Mouse (Mus musculus): ENCODE results near the gene Dcaf4. TPM values are rescaled to one million over a fixed set of nuclear protein-coding genes. Genes with fewer than 3 reads are reported as not detected.
A peak's percentile ranks its signal among the peaks of the same experiment; 100 is the strongest.

Dcaf4 gene
- polyA plus RNA-seq, 1 experiment, result 16.9 TPM

- no peak overlapping the region for H3K4me3 ChIP-seq (ENCODE audit: control insufficient read depth, low read depth, low read length)
- H3K27me3 ChIP-seq (ENCODE audit: control insufficient read depth, insufficient read depth, low read length), result no peaks in the 10 kb centered on the region
- H3K4me1 ChIP-seq (ENCODE audit: control insufficient read depth, insufficient read depth, low read length), result peaks cover 4% of the 10 kb centered on the region
- H3K27ac ChIP-seq (ENCODE audit: control insufficient read depth, insufficient read depth, low read depth, low read length), result peak overlapping the region; percentile 2; the same call in 1 of the 2 replicates
- H3K36me3 ChIP-seq (ENCODE audit: control insufficient read depth, insufficient read depth, low read length), result no peaks in the 10 kb centered on the region
- TF ChIP-seq POLR2A (IDR thresholded peaks at IDR 0.05; ENCODE audit: control insufficient read depth, low read depth, low read length) (peak; percentile 46; the same call in 1 of the 2 replicates), CTCF (IDR thresholded peaks at IDR 0.05; ENCODE audit: control insufficient read depth, insufficient read depth, insufficient replicate concordance, low read depth, low read length) (no peak)
Observed at GRCm38 (mm10) chr12:83525822-83526544, 5.7 kb downstream of the Dcaf4 start.

GRCm38 (mm10) chr12:83527816-83528215, 7.5 kb downstream of the Dcaf4 start:
- H3K36me3 ChIP-seq (ENCODE audit: control insufficient read depth, insufficient read depth, low read length), result no peaks in the 10 kb centered on the region
- H3K27ac ChIP-seq (ENCODE audit: control insufficient read depth, insufficient read depth, low read depth, low read length), result no peak overlapping the region
- H3K4me1 ChIP-seq (ENCODE audit: control insufficient read depth, insufficient read depth, low read length), result peaks cover 4% of the 10 kb centered on the region
- TF ChIP-seq CTCF (IDR thresholded peaks at IDR 0.05; ENCODE audit: control insufficient read depth, insufficient read depth, insufficient replicate concordance, low read depth, low read length), result no peak
- no peak for TF ChIP-seq POLR2A (IDR thresholded peaks at IDR 0.05; ENCODE audit: control insufficient read depth, low read depth, low read length)
- no peaks in the 10 kb centered on the region for H3K27me3 ChIP-seq (ENCODE audit: control insufficient read depth, insufficient read depth, low read length)
- H3K4me3 ChIP-seq (ENCODE audit: control insufficient read depth, low read depth, low read length), result no peak overlapping the region

- no peak overlapping the region for H3K4me3 ChIP-seq (ENCODE audit: control insufficient read depth, low read depth, low read length)
- TF ChIP-seq POLR2A (IDR thresholded peaks at IDR 0.05; ENCODE audit: control insufficient read depth, low read depth, low read length) (no peak), CTCF (IDR thresholded peaks at IDR 0.05; ENCODE audit: control insufficient read depth, insufficient read depth, insufficient replicate concordance, low read depth, low read length) (no peak)
- peaks cover 4% of the 10 kb centered on the region for H3K4me1 ChIP-seq (ENCODE audit: control insufficient read depth, insufficient read depth, low read length)
- H3K27ac ChIP-seq (ENCODE audit: control insufficient read depth, insufficient read depth, low read depth, low read length), result no peak overlapping the region
- no peaks in the 10 kb centered on the region for H3K27me3 ChIP-seq (ENCODE audit: control insufficient read depth, insufficient read depth, low read length)
- no peaks in the 10 kb centered on the region for H3K36me3 ChIP-seq (ENCODE audit: control insufficient read depth, insufficient read depth, low read length)
Observed at GRCm38 (mm10) chr12:83528665-83529064, 8.4 kb downstream of the Dcaf4 start.

- Histone ChIP-seq H3K4me3 (ENCODE audit: control insufficient read depth, low read depth, low read length) (no peak overlapping the region), H3K27ac (ENCODE audit: control insufficient read depth, insufficient read depth, low read depth, low read length) (no peak overlapping the region), H3K4me1 (ENCODE audit: control insufficient read depth, insufficient read depth, low read length) (no peaks in the 10 kb centered on the region), H3K36me3 (ENCODE audit: control insufficient read depth, insufficient read depth, low read length) (no peaks in the 10 kb centered on the region), H3K27me3 (ENCODE audit: control insufficient read depth, insufficient read depth, low read length) (no peaks in the 10 kb centered on the region)
- TF ChIP-seq POLR2A (IDR thresholded peaks at IDR 0.05; ENCODE audit: control insufficient read depth, low read depth, low read length), result no peak
- no peak for TF ChIP-seq CTCF (IDR thresholded peaks at IDR 0.05; ENCODE audit: control insufficient read depth, insufficient read depth, insufficient replicate concordance, low read depth, low read length)
Observed at GRCm38 (mm10) chr12:83531992-83532391, 11.7 kb downstream of the Dcaf4 start.

GRCm38 (mm10) chr12:83532966-83533365, 12.7 kb downstream of the Dcaf4 start:
- H3K27me3 ChIP-seq (ENCODE audit: control insufficient read depth, insufficient read depth, low read length), result no peaks in the 10 kb centered on the region
- no peak overlapping the region for H3K27ac ChIP-seq (ENCODE audit: control insufficient read depth, insufficient read depth, low read depth, low read length)
- H3K4me1 ChIP-seq (ENCODE audit: control insufficient read depth, insufficient read depth, low read length), result no peaks in the 10 kb centered on the region
- no peak overlapping the region for H3K4me3 ChIP-seq (ENCODE audit: control insufficient read depth, low read depth, low read length)
- H3K36me3 ChIP-seq (ENCODE audit: control insufficient read depth, insufficient read depth, low read length), result no peaks in the 10 kb centered on the region
- no peak for TF ChIP-seq POLR2A (IDR thresholded peaks at IDR 0.05; ENCODE audit: control insufficient read depth, low read depth, low read length)
- no peak for TF ChIP-seq CTCF (IDR thresholded peaks at IDR 0.05; ENCODE audit: control insufficient read depth, insufficient read depth, insufficient replicate concordance, low read depth, low read length)

GRCm38 (mm10) chr12:83534190-83534589, 13.9 kb downstream of the Dcaf4 start:
- H3K4me1 ChIP-seq (ENCODE audit: control insufficient read depth, insufficient read depth, low read length), result no peaks in the 10 kb centered on the region
- H3K36me3 ChIP-seq (ENCODE audit: control insufficient read depth, insufficient read depth, low read length), result no peaks in the 10 kb centered on the region
- H3K4me3 ChIP-seq (ENCODE audit: control insufficient read depth, low read depth, low read length), result no peak overlapping the region
- TF ChIP-seq POLR2A (IDR thresholded peaks at IDR 0.05; ENCODE audit: control insufficient read depth, low read depth, low read length), result no peak
- TF ChIP-seq CTCF (IDR thresholded peaks at IDR 0.05; ENCODE audit: control insufficient read depth, insufficient read depth, insufficient replicate concordance, low read depth, low read length), result no peak
- no peaks in the 10 kb centered on the region for H3K27me3 ChIP-seq (ENCODE audit: control insufficient read depth, insufficient read depth, low read length)
- no peak overlapping the region for H3K27ac ChIP-seq (ENCODE audit: control insufficient read depth, insufficient read depth, low read depth, low read length)

- H3K4me1 ChIP-seq (ENCODE audit: control insufficient read depth, insufficient read depth, low read length), result no peaks in the 10 kb centered on the region
- no peak overlapping the region for H3K4me3 ChIP-seq (ENCODE audit: control insufficient read depth, low read depth, low read length)
- no peaks in the 10 kb centered on the region for H3K27me3 ChIP-seq (ENCODE audit: control insufficient read depth, insufficient read depth, low read length)
- no peak overlapping the region for H3K27ac ChIP-seq (ENCODE audit: control insufficient read depth, insufficient read depth, low read depth, low read length)
- TF ChIP-seq CTCF (IDR thresholded peaks at IDR 0.05; ENCODE audit: control insufficient read depth, insufficient read depth, insufficient replicate concordance, low read depth, low read length) (no peak), POLR2A (IDR thresholded peaks at IDR 0.05; ENCODE audit: control insufficient read depth, low read depth, low read length) (no peak)
- no peaks in the 10 kb centered on the region for H3K36me3 ChIP-seq (ENCODE audit: control insufficient read depth, insufficient read depth, low read length)
Observed at GRCm38 (mm10) chr12:83535428-83535827, 15.2 kb downstream of the Dcaf4 start.

Data from testis, adult 2 months (tissue).